Mouse (Mus musculus) midbrain, embryonic 11.5 days (tissue): Measurements from ENCODE around the gene Skap1. TPM values are rescaled to one million over a fixed set of nuclear protein-coding genes. Genes with fewer than 3 reads are reported as not detected.

ENCODE experiments used
- ATAC-seq: fragments of 200-750 bp; cut with Nextera tagmentation; 2 replicates; pipeline ENCODE4 v1.8.0; 2017; ENCODE audit warnings: moderate TSS enrichment, moderate library complexity; ENCODE audit not compliant: low FRiP score
- DNase-seq: peaks from one replicate; pipeline ENCODE4 v3.0.0; 2015; ENCODE audit warnings: low spot score; ENCODE audit errors: missing footprints
- H3K27ac ChIP-seq: fragments of 300-500 bp; sonication (generic); 2 replicates; pipeline ENCODE4 v1.5.1; 2014; ENCODE audit warnings: low read depth, low read length
- H3K27me3 ChIP-seq: fragments of 300-500 bp; sonication (generic); 2 replicates; pipeline ENCODE4 v1.6.1; 2014; ENCODE audit warnings: mild to moderate bottlenecking, low read length, moderate library complexity, mixed read lengths; ENCODE audit not compliant: control insufficient read depth, insufficient read depth
- H3K36me3 ChIP-seq: fragments of 300-500 bp; sonication (generic); 2 replicates; pipeline ENCODE4 v1.6.1; 2014; ENCODE audit warnings: mild to moderate bottlenecking, low read length, moderate library complexity, mixed read lengths; ENCODE audit not compliant: control insufficient read depth, insufficient read depth
- H3K4me1 ChIP-seq: fragments of 300-500 bp; sonication (generic); 2 replicates; pipeline ENCODE4 v1.6.1; 2014; ENCODE audit warnings: low read length; ENCODE audit not compliant: control insufficient read depth, insufficient read depth
- H3K4me2 ChIP-seq: fragments of 300-500 bp; sonication (generic); 2 replicates; pipeline ENCODE4 v1.6.1; 2014; ENCODE audit warnings: mild to moderate bottlenecking, moderate library complexity
- H3K4me3 ChIP-seq: fragments of 300-500 bp; sonication (generic); 2 replicates; pipeline ENCODE4 v1.5.1; 2014; ENCODE audit warnings: low read depth, low read length
- H3K9ac ChIP-seq: fragments of 300-500 bp; sonication (generic); 2 replicates; pipeline ENCODE4 v1.6.1; 2014; ENCODE audit warnings: low read length
- H3K9me3 ChIP-seq: fragments of 300-500 bp; sonication (generic); 2 replicates; pipeline ENCODE4 v1.6.1; 2016; ENCODE audit warnings: low read length; ENCODE audit not compliant: control insufficient read depth
- WGBS: fragments of 180-500 bp; shearing (Covaris S2); extraction: QIAGEN DNeasy Blood & Tissue Kit; methylation state at CpG from one replicate; pipeline ENCODE4 v1.1.7; 2014; 5-methylcytosine and 5-hydroxymethylcytosine counted together
- polyA plus RNA-seq: library from polyadenylated mRNA; unstranded; fragments of >200 nt; fragmentation: Nextera tagmentation; extraction: Ambion mirVana; gene quantifications from 2 replicates; pipeline ENCODE4 v1.2.1, GENCODE M21; 2014

Gene Skap1
- polyA plus RNA-seq, 1 experiment from 2014 or later = 1.3 TPM

GRCm38 (mm10) chr11:96678026-96678425 lies 213.6 kb downstream of the Skap1 start:
- no peak overlapping the region for H3K4me2 ChIP-seq
- no peak for ATAC-seq
- H3K27ac ChIP-seq = no peak overlapping the region
- no peaks in the 10 kb centered on the region for H3K4me1 ChIP-seq
- no peak overlapping the region for H3K4me3 ChIP-seq
- H3K27me3 ChIP-seq = no peaks in the 10 kb centered on the region
- H3K9me3 ChIP-seq = no peaks in the 10 kb centered on the region
- 90% methylated on average over 13 of the region's 13 CpGs for WGBS
- no peaks in the 10 kb centered on the region for H3K36me3 ChIP-seq
- no peak overlapping the region for H3K9ac ChIP-seq
- no peak for DNase-seq

DNA sequence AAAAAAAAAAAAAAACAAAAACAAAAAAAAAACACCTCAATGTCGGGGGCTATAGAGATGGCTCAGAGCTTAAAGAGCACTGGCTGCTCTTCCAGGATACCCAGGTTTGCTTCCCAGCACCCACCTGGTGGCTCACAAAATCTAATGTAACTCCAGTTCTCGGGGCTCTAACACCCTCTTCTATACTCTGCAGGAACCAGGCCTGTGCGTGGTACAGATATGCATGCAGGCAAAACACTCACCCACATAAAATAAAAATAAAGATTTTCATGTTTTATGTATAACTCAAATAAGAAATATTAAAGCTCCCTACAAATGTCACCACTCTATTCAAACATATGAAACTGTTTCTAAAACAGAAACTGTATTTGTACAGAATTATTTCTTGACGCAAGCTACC lies 214.6 kb downstream of the Skap1 start:
- no peaks in the 10 kb centered on the region for H3K27me3 ChIP-seq

GRCm38 (mm10) chr11:96685381-96685780 lies 221.0 kb downstream of the Skap1 start:
- 79% methylated on average over 2 of the region's 2 CpGs for WGBS
- ATAC-seq (no peak), DNase-seq (no peak)
- no peak overlapping the region for H3K4me3 ChIP-seq
- H3K27me3 ChIP-seq = no peaks in the 10 kb centered on the region
- no peak overlapping the region for H3K9ac ChIP-seq
- no peaks in the 10 kb centered on the region for H3K36me3 ChIP-seq
- H3K27ac ChIP-seq = no peak overlapping the region
- no peak overlapping the region for H3K4me2 ChIP-seq
- no peaks in the 10 kb centered on the region for H3K4me1 ChIP-seq
- no peaks in the 10 kb centered on the region for H3K9me3 ChIP-seq

More for the DNA sequence above, 214.6 kb downstream of the Skap1 start:
- H3K4me3 ChIP-seq = no peak overlapping the region
- ATAC-seq = no peak
- no peak overlapping the region for H3K4me2 ChIP-seq
- no peaks in the 10 kb centered on the region for H3K4me1 ChIP-seq
- no peaks in the 10 kb centered on the region for H3K9me3 ChIP-seq
- H3K36me3 ChIP-seq = no peaks in the 10 kb centered on the region
- no peak overlapping the region for H3K27ac ChIP-seq
- no peak for DNase-seq
- 88% methylated on average over 4 of the region's 4 CpGs for WGBS
- no peak overlapping the region for H3K9ac ChIP-seq

DNA sequence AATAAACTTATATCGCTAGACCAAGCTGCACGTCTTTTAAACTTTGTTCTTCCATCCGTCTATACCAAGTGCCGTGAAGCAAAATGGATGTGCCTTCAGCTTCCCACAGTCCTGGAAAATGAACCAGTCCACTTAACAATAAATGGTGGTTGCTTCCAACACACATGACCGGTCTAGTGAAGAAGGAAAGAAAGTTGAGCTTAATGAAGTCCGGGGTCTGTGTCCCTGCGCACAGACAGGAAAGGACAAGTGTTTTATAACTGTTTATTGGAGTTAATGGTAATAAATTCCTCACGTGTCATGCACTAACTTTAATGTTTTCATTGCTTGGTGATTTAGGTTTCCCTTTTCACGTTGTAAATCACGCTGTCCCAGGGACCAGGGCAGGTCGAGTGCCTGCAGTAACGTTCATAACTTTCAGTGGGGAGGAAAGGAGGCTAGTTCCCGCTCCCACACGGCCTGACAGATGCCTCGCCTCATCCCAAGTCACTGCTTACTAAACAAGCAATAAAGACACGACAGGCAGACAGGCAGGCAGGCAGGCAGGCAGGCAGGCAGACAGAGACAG lies 222.4 kb downstream of the Skap1 start:
- Histone ChIP-seq H3K9me3 (no peaks in the 10 kb centered on the region), H3K9ac (no peak overlapping the region), H3K4me2 (no peak overlapping the region), H3K27me3 (no peaks in the 10 kb centered on the region), H3K27ac (no peak overlapping the region), H3K36me3 (no peaks in the 10 kb centered on the region), H3K4me3 (no peak overlapping the region), H3K4me1 (no peaks in the 10 kb centered on the region)
- no peak for ATAC-seq
- DNase-seq = no peak
- WGBS = 82% methylated on average over 16 of the region's 16 CpGs

GRCm38 (mm10) chr11:96692250-96692649 lies 227.9 kb downstream of the Skap1 start:
- DNase-seq = no peak
- H3K27me3 ChIP-seq = no peaks in the 10 kb centered on the region
- H3K4me2 ChIP-seq = no peak overlapping the region
- H3K27ac ChIP-seq = no peak overlapping the region
- H3K9me3 ChIP-seq = no peaks in the 10 kb centered on the region
- H3K36me3 ChIP-seq = no peaks in the 10 kb centered on the region
- H3K9ac ChIP-seq = no peak overlapping the region
- peaks cover 12% of the 10 kb centered on the region for H3K4me1 ChIP-seq
- H3K4me3 ChIP-seq = no peak overlapping the region
- ATAC-seq = no peak
- WGBS = 83% methylated on average over 5 of the region's 5 CpGs

GRCm38 (mm10) chr11:96693360-96693759 lies 229.0 kb downstream of the Skap1 start:
- no peak overlapping the region for H3K27ac ChIP-seq
- H3K9ac ChIP-seq = no peak overlapping the region
- 94% methylated on average over 11 of the region's 11 CpGs for WGBS
- H3K4me3 ChIP-seq = no peak overlapping the region
- no peak overlapping the region for H3K4me2 ChIP-seq
- ATAC-seq (no peak), DNase-seq (no peak)
- no peaks in the 10 kb centered on the region for H3K36me3 ChIP-seq
- peaks cover 12% of the 10 kb centered on the region for H3K4me1 ChIP-seq
- H3K27me3 ChIP-seq = no peaks in the 10 kb centered on the region
- H3K9me3 ChIP-seq = no peaks in the 10 kb centered on the region

DNA sequence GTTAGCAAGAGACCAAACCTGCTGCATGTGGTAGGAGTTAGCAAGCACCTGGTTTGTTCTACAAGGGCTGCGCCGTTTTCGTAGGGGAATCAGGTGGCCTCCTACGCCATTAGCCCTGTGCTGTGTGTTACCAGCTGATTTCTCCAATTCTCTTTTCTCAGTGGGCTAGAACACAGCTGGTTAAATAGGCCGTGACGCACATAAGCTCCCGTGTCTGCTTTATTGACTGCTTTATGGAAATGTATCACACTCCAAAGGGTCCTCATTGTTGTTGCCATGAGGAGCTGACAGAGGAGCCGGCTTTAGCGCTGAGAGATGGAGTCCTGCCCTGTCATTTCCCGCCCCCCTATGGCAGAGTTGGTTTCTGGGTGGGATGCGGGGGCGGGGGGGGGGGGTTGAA lies 230.4 kb downstream of the Skap1 start:
- ATAC-seq (peak; percentile 71), DNase-seq (peak; percentile 91)
- H3K27ac ChIP-seq = no peak overlapping the region
- no peaks in the 10 kb centered on the region for H3K9me3 ChIP-seq
- no peak overlapping the region for H3K4me3 ChIP-seq
- H3K9ac ChIP-seq = no peak overlapping the region
- no peak overlapping the region for H3K4me2 ChIP-seq
- H3K27me3 ChIP-seq = no peaks in the 10 kb centered on the region
- WGBS = 37% methylated on average over 12 of the region's 12 CpGs
- no peaks in the 10 kb centered on the region for H3K36me3 ChIP-seq
- peaks cover 12% of the 10 kb centered on the region for H3K4me1 ChIP-seq

- DNase-seq (peak; percentile 90), ATAC-seq (no peak)
- H3K4me1 ChIP-seq = peaks cover 12% of the 10 kb centered on the region
- no peaks in the 10 kb centered on the region for H3K9me3 ChIP-seq
- WGBS = 46% methylated on average over 14 of the region's 15 CpGs
- no peak overlapping the region for H3K27ac ChIP-seq
- H3K4me2 ChIP-seq = no peak overlapping the region
- H3K36me3 ChIP-seq = no peaks in the 10 kb centered on the region
- H3K9ac ChIP-seq = no peak overlapping the region
- no peaks in the 10 kb centered on the region for H3K27me3 ChIP-seq
- H3K4me3 ChIP-seq = no peak overlapping the region
These were observed 231.9 kb downstream of the Skap1 start for GRCm38 (mm10) chr11:96696168-96696727.

GRCm38 (mm10) chr11:96696842-96697455 lies 232.6 kb downstream of the Skap1 start:
- Histone ChIP-seq H3K4me1 (peaks cover 12% of the 10 kb centered on the region), H3K9ac (no peak overlapping the region), H3K36me3 (no peaks in the 10 kb centered on the region), H3K27ac (no peak overlapping the region), H3K4me2 (no peak overlapping the region), H3K9me3 (no peaks in the 10 kb centered on the region), H3K4me3 (no peak overlapping the region), H3K27me3 (no peaks in the 10 kb centered on the region)
- DNase-seq (peak; percentile 90), ATAC-seq (no peak)
- 14% methylated on average over 7 of the region's 7 CpGs for WGBS
